Comparison of ENCODE assay signal across 25 mouse cellular contexts in the genomic region with DNA sequence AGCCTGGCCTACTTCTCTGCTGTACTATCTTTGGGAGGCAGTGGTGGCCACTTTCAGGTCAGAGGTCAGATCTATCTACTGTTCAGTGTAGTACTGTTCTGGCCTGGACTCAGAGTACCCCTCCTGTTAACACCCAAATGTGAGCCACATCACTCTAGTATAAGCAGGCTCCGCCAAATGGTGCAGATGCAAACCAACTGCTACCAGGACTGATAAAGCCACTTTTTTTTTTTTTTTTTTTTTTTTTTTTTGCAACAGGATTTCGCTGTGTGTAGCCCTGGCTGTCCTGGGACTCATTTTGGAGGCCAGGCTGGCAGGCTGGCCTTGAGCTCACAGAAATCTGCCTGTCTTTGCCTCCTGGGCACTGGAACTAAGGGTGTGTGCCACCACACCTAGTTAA.
"Had no signal": no experiment of that assay in that cellular context is flagged by ENCODE, and none has a peak within 500 bp of the region (broad histone marks: within the 10 kb centered on the region; RNA-seq: fewer than 3 reads in every experiment).

No protein-coding gene starts in this region.

- H3K9ac ChIP-seq: limb, embryonic 12.5 days; limb, embryonic 15.5 days; liver, embryonic 14.5 days; liver, postnatal 0 days; lung, embryonic 15.5 days; midbrain, embryonic 12.5 days; midbrain, embryonic 15.5 days; neural tube, embryonic 12.5 days; neural tube, embryonic 15.5 days had no signal

- H3K4me2 ChIP-seq: limb, embryonic 12.5 days; limb, embryonic 15.5 days; liver, embryonic 11.5 days; lung, embryonic 15.5 days; midbrain, embryonic 12.5 days; midbrain, embryonic 15.5 days; neural tube, embryonic 12.5 days; neural tube, embryonic 15.5 days had no signal

- DNase-seq: kidney, adult 2 months; kidney, postnatal 25 days; layer of hippocampus, adult 9-11 months; left cerebral cortex, postnatal 4 days; liver, postnatal 0 days; lung, postnatal 14 days; lung, postnatal 4 days; right cerebral cortex, adult 18-20 months; right cerebral cortex, postnatal 14 days; right cerebral cortex, postnatal 4 days; thymus, adult 18-20 months; thymus, postnatal 25 days had no signal

- H3K9me3 ChIP-seq: limb, embryonic 12.5 days; limb, embryonic 15.5 days; lung, embryonic 15.5 days; midbrain, embryonic 12.5 days; midbrain, embryonic 15.5 days; neural tube, embryonic 12.5 days; neural tube, embryonic 15.5 days had no signal

- H3K27me3 ChIP-seq: limb, embryonic 12.5 days; limb, embryonic 15.5 days; lung, embryonic 15.5 days; midbrain, embryonic 12.5 days; midbrain, embryonic 15.5 days; neural tube, embryonic 12.5 days; neural tube, embryonic 15.5 days had no signal

- H3K4me1 ChIP-seq: limb, embryonic 12.5 days; limb, embryonic 15.5 days; lung, embryonic 15.5 days; midbrain, embryonic 12.5 days; midbrain, embryonic 15.5 days; neural tube, embryonic 15.5 days had no signal

- H3K27ac ChIP-seq: kidney, postnatal 0 days; limb, embryonic 12.5 days; limb, embryonic 15.5 days; liver, embryonic 14.5 days; lung, embryonic 15.5 days; midbrain, embryonic 12.5 days; midbrain, embryonic 15.5 days; neural tube, embryonic 12.5 days; neural tube, embryonic 15.5 days; stomach, postnatal 0 days had no signal

- ATAC-seq: intestine, postnatal 0 days; liver, postnatal 0 days; midbrain, embryonic 15.5 days had no signal

- H3K4me3 ChIP-seq: layer of hippocampus, adult 2 months; limb, embryonic 12.5 days; limb, embryonic 15.5 days; lung, embryonic 15.5 days; midbrain, embryonic 12.5 days; midbrain, embryonic 15.5 days; neural tube, embryonic 12.5 days; neural tube, embryonic 15.5 days had no signal

- H3K36me3 ChIP-seq: limb, embryonic 12.5 days; limb, embryonic 15.5 days; lung, embryonic 15.5 days; midbrain, embryonic 12.5 days; midbrain, embryonic 15.5 days; neural tube, embryonic 12.5 days; neural tube, embryonic 15.5 days had no signal
